Mouse (Mus musculus) thymus, postnatal 25 days (tissue): ENCODE data around the gene Mettl3.
"Not testable (repeated sequence)": the region's sequence is repeated elsewhere in the genome, so short reads cannot be mapped to it uniquely, and the experiment has no call there.

Source experiments
- DNase-seq: peaks from one replicate; pipeline ENCODE4 v3.0.0; 2022

Gene Mettl3

DNA sequence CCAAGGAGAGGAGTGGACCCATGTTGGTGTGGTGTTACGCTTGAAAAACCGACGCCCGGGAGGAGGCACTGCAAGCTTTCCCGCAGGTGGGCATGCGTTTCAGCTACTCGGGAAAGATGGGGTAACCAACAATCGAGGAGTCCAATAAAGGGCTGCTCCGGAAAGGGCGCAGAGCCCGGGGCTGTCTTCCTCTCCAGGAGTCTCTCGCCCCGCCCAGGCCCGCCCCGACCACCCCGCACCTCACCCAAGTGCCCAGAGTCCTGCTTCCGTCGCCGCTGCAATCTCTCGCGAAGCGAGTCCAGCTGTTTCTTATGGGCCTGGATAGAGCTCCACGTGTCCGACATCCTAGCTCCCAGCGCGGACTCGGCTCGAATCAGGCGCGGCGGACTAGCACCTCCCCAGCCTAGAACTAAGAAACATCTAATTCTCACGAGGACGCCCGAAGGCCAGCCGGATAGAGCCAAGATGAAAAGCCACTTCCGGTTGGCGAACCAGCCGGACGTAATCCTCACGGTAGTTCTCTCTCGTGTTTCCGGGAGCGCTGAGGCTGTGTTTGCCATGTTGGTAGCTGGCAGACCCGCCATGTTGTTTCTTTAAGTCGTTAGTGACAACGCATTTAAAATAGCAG, at the start of gene Mettl3:
Gene Mettl3 (minus strand): TSS at position 485 of the 628 bp plus-strand sequence.
- DNase-seq, result peak; percentile 88

DNA sequence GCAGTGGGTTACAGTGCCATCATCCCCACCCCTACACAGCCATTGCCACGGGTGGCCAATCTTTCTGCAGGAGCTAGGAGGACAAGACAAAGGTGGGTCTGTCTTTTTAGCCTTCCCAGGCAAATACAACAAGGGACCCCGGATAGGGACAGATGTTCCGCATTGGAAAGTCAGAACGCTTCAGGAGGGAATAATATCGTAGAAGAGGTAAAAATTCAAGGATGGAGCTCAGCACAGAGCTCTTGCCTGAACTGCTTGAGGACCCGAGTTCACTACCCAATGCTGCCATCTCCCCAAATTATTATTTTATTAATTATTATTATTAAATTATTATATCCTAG, 34.6 kb upstream of the Mettl3 start:
- DNase-seq, result no peak

DNA sequence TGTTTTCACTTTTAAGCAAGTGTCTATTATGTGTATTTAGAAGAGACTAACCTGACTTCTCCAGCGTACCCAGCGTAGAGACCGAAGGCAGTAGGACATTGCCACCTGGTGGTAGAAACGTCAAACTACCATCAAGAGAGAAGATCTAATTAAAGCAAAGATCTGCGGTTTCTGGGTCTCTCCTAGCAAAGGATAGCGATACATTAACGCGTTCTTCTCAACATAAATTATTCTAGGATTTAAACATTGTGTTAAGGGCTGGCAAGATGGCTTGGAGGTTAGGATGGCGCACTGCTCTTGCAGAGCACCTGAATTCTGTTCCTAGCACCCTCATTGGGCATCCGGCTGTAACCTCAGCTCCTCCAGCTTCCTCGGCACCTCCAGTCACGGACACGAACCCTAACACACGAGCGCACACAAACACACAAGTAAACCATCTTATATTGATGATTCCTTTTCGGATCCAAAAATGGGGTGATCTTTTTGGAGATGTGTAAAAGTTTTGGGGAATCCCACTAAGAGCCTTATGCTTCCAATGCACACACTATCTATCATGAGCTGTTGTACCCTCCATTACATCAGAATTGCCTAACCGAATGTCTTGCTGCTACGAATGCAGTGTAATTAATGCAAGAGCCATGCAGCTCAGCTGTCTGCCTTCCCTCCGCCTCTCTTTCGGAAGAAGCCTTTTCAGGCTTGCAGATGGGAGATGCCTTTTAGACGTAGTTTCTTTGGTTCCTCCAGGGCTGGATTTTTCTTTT, 34.0 kb upstream of the Mettl3 start:
- peak; percentile 63 for DNase-seq

DNA sequence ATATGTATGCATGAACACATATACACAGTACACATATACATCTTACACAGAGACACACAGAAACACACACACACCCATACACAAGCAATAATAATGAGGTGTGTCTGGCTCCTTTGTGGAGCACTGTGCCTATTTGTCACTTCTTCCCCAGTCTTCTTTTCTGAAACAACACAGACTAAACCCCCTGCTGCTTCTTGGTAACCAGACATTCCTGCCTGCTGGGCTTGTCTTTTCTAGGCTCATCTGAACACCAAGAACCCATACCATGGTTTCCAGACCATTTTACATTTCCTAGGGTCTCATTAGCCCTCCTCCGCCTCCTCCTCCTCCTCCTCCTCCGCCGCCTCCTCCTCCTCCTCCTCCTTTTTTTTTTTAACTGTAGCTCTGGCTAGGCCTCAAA, 27.2 kb upstream of the Mettl3 start:
- no peak for DNase-seq

DNA sequence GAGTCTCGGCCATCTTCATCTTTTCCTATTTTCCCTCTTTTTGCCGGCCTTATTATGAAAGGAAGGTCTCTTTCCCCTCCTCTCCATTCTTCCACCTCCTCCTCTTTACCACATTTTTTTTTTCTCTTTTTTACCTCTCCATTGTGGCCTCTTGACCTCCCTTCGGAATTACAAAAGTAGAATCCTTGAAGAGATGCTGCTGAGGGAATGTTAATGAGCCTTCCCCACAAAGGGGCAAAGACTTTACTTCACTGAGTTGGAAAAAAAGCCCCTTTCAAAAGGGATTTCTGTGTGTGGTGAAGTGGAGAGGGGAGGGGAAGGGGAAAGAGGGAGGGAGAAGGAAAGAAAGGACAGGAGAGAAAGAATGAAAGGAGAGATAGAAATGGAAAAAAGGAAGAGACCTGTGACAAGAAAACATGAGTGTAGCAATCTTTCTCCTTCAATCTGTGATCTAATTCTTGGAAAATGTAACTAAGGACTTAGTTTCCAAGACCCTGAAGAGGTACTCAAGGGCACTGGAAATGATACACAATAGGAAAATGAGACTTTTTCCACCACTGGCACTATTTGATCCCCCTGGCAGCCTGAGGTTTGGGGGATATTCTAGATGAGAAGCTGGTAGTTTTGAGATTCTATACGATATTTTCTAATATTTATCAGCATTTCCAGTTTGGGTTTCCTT, 26.3 kb upstream of the Mettl3 start:
- DNase-seq, result no peak

DNA sequence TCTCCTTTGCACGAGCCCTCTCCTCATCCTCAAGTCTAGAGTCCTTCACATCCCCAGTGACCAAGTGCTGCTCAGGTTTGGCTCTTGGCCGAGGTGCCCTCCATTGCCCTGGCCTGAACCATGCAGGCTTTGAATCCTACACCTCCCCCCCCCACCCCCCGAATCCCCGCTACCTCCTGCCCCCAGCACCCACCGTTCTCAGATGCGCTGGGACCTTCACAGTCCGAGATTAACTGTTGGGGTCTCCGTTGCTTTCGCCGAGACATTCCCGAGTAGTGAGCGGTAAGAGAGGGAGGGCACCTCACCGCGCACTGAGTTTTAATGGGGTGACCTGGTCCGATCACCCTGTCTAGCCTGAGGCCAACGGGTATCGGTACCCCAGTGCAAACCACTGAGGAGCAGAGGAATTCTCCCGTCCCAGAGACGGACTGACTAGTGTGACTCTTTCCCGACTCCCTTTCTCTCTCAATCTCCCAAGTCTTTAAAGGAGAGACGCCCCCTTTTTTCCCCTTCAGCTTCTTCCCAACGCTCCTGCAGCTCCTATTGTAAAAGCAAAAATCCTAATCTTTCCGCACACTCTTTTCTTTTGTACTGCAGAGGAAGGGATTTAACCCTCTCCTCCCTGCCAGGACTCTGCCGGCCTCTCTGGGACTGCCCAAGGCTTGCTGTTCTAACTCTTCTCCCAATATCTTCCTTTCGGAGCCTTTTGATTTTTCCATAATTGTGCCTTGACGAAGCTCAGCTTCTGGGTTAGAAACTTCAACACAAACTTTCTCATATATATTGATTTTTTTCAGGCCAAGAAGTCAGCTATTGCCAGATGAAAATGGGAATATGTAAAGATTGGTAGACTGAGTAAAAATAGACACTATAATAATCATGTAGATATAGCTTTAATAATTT, 23.2 kb upstream of the Mettl3 start, which contains the start of gene Sall2:
Gene Sall2 (minus strand): TSS at position 853 of the 903 bp plus-strand sequence.
- DNase-seq, result no peak

DNA sequence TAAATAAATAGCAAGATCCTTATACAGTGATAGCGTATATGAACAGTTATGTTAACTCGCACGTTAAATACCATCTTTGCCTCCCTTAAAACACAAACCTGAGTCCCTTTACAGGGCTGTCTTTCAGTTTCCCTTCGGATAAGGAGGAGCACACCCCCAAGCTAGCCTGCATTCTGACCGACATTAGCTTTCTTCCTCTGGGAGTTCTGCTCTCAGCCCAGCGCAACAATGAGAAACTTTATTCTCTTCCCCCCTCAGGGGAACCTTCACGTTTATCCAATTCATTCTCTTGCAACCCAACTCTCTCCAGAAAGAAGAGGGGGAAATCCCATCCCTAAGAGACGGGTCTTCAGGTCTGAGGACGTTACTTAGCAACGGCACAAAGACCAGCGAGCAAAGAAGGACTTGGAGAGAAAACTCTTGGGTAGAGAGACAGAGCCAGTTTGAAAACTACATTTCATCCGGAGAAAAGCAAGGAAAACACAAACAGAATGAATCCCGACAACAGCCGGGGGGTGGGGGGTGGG, 22.5 kb upstream of the Mettl3 start:
- DNase-seq, result no peak

DNA sequence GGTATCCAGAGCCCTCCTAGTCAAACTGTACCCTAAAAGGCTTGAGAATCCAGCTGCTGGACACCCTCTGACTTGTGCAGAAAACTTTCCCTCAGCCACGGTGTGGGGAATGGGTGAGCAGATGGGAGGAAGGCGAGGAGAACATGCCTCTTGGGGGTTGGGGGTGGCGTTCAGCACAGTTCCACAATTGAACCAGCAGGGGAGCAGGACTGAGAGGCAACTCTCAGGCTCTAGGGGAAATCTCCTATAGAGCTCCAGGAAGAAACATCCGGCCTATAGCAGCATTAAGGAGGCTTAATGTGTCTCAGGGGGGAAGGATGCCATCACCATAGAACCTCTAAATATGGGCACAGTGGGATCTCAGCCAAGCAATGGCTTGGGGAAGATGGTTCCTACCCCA, 21.0 kb upstream of the Mettl3 start:
- DNase-seq, result no peak

DNA sequence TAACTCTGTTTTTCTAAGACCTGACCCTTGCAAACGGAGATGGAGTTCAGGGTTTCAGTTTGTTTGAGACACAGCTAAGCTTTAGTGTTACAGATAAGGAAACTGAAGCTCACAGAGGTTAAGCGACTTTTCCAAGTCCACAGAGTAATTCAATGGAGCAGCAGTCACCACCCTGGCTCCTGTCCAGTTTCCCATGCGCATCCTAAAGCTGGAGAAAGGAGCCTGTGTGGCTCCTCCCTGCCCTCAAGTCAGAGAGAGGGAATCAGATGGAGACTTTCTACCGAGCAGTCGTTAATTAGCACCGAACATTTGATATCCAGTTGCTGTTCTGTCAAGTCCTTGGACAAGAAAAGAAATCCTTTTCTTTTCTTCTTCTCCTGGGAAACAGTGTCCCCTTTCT, 14.4 kb upstream of the Mettl3 start:
- no peak for DNase-seq

DNA sequence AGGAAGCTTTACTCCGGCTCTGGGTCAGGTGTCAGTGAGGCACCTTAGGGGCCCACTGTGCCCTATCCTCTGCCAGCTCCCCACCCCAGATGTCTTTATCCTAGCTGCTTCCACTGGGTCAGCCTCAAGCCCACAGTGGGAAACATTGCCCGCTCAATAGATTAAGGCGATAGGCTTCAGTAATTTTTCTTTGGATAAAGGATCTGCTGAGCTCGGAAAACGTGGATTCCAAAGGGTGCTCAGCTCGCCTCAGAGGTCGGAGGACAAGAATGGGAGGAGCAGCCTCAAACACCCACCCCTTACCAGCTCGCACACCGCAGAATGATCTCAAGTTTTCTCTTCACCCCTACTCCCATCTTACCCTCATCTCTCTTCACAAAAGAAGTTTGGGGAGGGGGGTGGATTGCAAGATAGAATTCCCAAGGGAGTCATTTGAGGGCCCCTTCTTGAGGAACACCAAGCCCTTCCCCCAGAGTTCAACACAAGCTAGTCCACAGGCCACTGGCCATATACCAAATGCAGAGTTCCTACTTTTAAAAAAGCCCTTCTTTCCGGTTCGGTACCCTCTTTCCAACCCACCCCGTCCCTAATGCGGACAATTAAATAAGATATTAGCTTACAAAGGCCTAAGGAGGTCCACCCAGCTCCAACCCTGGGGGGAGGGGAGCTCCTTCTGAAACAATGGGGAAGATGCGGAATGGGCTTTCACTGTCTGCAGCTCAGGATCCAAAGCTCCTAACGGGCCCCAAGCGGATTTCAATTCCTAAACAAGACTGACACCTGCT, 11.7 kb upstream of the Mettl3 start:
- DNase-seq, result no peak

DNA sequence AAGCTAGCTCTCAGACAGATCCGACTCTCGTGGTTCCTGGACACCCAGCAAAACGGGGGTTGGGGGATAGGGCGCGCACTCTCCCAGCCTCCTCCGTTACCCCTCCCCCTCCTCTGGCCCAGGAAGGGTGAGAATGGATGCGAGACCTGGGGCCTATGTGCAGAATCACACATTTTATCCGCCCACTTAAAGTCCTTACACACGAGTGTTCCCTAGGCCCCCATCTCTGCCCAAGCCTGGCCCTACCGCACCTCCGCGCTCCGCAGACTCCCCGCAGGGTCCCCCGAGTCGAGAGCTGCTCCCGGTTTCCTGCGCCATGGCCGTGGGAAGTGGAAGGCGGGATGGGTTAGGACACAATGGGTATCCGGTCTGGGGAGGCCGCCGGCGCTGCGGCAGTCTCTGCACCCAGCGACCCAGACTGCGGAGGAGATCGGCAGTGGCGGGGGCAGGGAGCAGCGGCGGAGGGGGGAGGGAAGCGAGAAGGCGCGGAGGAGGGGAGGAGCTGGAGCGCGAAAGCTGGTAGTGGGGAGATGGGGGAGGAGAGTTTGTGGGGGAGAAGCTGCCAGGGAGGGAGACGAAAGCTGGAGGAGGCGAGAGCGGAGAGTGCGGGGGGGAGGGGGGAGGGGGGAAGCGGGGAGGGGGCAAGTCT, 11.0 kb upstream of the Mettl3 start:
- peak; percentile 82 for DNase-seq

DNA sequence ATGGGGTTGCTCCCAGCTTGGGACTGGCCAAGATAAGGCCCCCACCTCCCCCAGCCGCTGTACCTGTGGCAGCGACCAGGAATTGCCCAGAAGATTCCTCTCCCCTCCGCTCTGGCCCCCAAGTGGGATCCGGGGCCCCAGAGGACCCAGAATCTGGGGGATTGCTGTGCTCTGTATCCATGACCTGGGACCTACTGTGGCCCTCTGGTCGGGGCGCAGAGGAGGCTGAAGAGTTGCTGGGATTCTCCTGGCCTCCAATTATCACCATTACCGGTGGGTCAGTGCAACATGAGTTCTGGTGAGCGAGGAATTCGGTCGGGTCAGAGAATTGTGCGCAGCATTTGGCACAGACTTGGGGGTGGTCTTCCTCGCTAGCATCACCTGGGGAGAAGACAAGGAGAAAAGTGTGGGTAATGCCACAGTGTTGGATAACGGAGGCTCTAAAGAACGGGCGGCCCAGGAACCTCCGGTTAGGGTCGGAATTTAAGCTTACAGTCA, 10.4 kb upstream of the Mettl3 start:
- DNase-seq, result no peak

DNA sequence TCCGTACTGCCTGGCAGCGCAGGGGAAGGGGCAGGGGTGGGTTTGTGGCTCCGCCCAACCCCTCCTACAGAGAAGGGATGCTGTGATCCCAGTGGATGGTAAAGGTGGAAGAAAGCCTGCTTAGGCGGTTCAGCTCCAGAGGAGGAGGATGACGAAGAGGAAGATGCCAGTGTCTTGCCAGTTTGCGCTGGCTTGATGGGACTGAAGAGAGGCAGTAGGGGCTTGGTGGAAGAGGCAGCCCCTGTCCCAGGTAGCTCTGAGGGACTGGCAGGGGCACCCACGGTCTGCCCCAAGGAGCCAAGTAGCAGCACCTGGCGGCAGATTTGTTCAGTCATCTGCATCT, 9.9 kb upstream of the Mettl3 start:
- no peak for DNase-seq

DNA sequence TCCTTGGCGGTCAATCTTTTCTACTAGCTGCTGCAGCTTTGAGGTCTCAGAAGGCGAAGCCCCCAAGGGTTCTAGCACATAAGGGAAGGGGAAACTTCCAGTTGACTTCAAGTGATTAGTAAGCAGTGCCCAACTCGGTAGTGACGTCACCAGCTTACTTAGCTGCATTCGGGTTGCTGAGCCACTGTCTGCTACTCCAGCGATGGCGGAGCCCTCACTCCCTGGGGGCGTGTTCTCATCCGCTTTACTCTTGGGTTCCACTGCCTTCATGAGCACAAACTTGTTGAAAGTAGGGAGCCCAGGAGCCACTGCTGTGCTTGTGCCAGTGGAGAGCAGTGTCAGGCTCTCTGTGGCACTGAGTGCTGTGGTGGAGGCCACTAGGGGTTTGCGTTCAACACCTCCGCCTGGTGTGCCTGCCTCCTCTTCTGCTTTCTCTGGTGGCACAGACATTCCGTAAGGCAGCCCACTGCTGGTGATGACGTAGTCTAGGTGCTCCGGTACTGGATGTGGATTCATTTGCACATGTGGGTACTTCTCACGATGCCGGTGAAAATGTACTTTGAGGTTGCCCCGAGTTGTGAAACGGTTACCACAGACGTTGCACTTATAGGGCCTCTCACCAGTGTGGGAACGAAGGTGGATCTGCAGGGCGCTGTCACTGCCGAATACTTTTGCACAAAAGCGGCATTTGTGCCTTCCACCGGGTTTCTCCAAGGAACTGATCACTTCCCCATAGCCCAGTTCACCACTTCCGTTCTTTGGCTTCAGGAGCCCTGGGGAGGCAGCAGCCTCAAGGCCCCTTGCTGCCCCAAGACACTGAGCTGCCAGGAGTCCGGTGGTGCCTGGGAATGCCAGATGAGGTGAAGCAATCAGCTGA, 9.2 kb upstream of the Mettl3 start:
- DNase-seq, result no peak

DNA sequence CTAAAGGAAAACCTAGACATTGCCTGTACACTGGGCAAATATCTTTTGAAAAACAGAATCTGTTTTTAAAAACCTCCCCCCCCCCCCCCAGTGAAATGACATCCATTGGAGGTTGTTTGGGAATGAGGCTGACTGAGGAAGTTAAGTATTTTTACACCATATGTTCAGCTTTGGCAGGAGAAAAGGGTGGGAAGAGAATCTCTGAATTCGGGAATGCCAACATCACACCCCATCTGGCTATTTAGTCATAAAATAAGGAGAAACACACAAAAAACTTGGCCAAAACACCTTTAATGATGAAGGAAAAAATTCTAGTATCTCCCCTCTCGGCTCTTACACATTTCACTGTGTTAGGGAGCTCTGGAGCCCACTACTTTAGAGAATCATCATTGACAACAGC, 6.0 kb upstream of the Mettl3 start:
- no peak for DNase-seq

DNA sequence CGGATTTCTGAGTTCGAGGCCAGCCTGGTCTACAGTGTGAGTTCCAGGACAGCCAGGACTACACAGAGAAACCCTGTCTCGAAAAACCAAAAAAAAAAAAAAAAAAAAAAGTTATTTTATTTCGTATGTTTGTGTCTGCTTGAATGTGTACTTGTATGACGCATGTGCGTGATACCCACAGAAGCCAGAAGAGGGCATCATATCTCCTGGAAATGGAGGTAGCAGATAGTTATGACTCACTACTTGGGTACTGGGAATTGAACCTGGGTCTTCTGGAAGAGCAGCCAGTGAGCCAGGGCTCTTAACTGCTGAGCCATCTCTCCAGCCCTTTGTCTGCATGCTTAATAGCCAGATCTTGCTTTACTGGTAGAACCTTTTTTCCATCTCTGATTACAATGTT, 5.4 kb upstream of the Mettl3 start:
- peak; percentile 33 for DNase-seq

DNA sequence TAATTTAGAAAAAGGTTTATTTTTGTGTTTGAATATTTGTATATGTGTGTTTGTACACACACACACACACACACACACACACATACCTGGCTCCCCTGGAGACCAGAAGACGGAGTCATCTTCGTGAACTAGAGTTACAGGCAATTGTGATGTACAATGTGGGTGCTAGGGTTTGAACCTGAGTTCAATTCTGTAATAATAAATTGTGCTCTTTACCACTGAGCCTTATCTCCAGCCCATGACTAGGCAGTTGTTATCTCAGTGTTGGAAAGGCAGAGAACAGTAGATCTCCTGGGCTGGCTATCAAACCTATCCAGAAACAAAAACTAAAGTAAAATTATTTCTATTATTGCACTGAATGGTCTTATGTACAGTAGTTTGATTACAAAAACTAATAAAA, 1.2 kb upstream of the Mettl3 start:
- DNase-seq, result no peak

DNA sequence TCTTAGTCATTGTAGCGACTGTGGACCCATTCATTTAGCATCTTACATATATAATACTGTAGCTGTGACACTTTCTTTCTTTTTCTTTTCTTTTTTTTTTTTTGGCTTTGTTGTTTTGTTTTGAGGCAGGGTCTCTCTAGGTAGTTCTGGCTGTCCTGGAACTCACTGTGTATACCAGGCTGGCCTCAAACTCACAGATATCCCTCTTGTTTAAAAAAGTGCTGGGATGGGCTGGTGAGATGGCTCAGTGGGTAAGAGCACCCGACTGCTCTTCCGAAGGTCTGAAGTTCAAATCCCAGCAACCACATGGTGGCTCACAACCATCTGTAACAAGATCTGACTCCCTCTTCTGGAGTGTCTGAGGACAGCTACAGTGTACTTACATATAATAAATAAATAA, 1.4 kb downstream of the Mettl3 start:
- not testable (repeated sequence) for DNase-seq

DNA sequence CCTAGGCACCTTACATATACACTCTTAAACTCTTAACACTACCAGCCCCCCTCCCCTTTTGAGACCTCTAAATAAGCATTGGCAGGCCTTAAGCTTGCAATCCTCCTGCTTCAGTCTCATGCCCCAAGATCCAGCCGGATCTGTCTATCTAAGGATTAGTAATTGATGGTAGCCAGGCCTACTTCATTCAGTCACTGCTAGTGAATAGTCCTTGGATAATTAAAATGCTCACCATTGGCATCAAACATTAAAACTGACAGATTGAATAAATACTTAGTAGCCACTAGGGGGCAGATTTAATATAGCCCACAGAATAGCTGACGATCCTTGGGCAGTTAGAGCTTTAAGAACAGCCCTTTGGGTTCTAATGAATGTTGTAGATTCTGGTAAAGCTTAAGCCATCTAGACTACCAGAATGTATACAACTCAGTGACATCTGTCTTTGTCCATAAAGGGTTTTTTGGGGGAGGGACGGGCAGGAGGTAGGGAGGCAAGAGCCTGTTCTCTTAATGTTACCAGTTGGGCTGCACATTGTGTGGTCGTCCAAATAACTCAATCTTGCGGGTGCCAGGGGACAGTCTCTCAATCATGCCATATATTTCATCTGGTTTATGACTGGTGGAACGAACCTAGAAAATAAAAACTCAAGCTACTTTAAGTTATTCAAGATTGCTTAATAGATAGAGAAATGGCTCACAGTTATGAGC, 9.2 kb downstream of the Mettl3 start:
- no peak for DNase-seq

DNA sequence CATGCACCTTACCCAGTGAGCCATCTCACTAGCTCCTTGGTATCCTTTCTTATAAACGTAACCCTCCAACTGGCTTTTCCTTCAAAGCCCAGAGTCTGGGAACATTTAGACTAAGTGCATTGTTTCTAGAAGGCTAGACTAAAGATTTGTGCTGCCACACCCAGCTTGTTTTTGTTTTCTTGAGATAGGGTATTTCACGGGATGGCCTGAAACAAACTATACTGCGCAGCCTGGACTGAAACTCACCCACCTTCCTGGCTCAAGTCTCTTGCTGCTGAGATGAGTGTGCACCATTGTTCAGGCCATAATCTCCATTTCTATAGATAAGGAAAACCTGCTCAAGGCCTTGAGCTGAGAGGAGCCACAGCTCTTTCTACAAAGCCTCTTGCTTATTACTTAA, 20.7 kb downstream of the Mettl3 start:
- no peak for DNase-seq
